Mouse (Mus musculus): ENCODE data around the gene Mthfr. TPM values are rescaled to one million over a fixed set of nuclear protein-coding genes. Genes with fewer than 3 reads are reported as not detected.
"Not testable (repeated sequence)": the region's sequence is repeated elsewhere in the genome, so short reads cannot be mapped to it uniquely, and the experiment has no call there.

Mthfr gene
- polyA plus RNA-seq, 1 experiment from 2014 or later: 15.9 TPM

- Histone ChIP-seq H3K4me3 (peak overlapping the region; percentile 44), H3K27ac (peak overlapping the region; percentile 78), H3K9me3 (replicated peaks) (no peaks in the 10 kb centered on the region), H3K4me2 (peak overlapping the region; percentile 92), H3K4me1 (peaks cover 56% of the 10 kb centered on the region), H3K36me3 (ENCODE audit: poor library complexity, severe bottlenecking) (peaks cover 34% of the 10 kb centered on the region), H3K27me3 (no peaks in the 10 kb centered on the region), H3K9ac (peak overlapping the region; percentile 69)
- WGBS: 3% methylated on average over 16 of the region's 16 CpGs
- no peak for ATAC-seq
Measured at GRCm38 (mm10) chr4:148041611-148042191, 2.8 kb downstream of the Mthfr start.

- not testable (repeated sequence) for H3K9me3 ChIP-seq (replicated peaks); H3K4me3 ChIP-seq; ATAC-seq; H3K27me3 ChIP-seq; H3K27ac ChIP-seq; H3K4me2 ChIP-seq
- 79% methylated on average over 6 of the region's 8 CpGs for WGBS
- H3K9ac ChIP-seq: 0 out of 2 replicates have a peak overlapping the region, but pooled peaks have one; percentile 69
- H3K4me1 ChIP-seq: peaks cover 47% of the 10 kb centered on the region
- H3K36me3 ChIP-seq (ENCODE audit: poor library complexity, severe bottlenecking): peaks cover 38% of the 10 kb centered on the region
Measured at GRCm38 (mm10) chr4:148043327-148043726, 4.5 kb downstream of the Mthfr start.

- Histone ChIP-seq H3K27me3 (no peaks in the 10 kb centered on the region), H3K9ac (no peak overlapping the region), H3K4me1 (peaks cover 47% of the 10 kb centered on the region), H3K9me3 (replicated peaks) (no peaks in the 10 kb centered on the region), H3K4me3 (no peak overlapping the region), H3K27ac (no peak overlapping the region), H3K4me2 (no peak overlapping the region), H3K36me3 (ENCODE audit: poor library complexity, severe bottlenecking) (peaks cover 46% of the 10 kb centered on the region)
- ATAC-seq: no peak
- 83% methylated on average over 2 of the region's 2 CpGs for WGBS
Measured at GRCm38 (mm10) chr4:148044113-148044512, 5.2 kb downstream of the Mthfr start.

- Histone ChIP-seq H3K27me3 (no peaks in the 10 kb centered on the region), H3K9me3 (replicated peaks) (no peaks in the 10 kb centered on the region), H3K4me1 (peaks cover 22% of the 10 kb centered on the region), H3K4me2 (no peak overlapping the region), H3K9ac (no peak overlapping the region), H3K4me3 (no peak overlapping the region), H3K27ac (no peak overlapping the region), H3K36me3 (ENCODE audit: poor library complexity, severe bottlenecking) (peaks cover 70% of the 10 kb centered on the region)
- WGBS: 40% methylated on average over 4 of the region's 4 CpGs
- ATAC-seq: no peak
Measured at GRCm38 (mm10) chr4:148046450-148047031, 7.7 kb downstream of the Mthfr start.

- not testable (repeated sequence) for H3K9me3 ChIP-seq (replicated peaks); H3K4me2 ChIP-seq; H3K9ac ChIP-seq; ATAC-seq; H3K4me1 ChIP-seq; H3K27me3 ChIP-seq; H3K27ac ChIP-seq; H3K4me3 ChIP-seq
- WGBS: 95% methylated on average over 3 of the region's 3 CpGs
- H3K36me3 ChIP-seq (ENCODE audit: poor library complexity, severe bottlenecking): peaks cover 83% of the 10 kb centered on the region
Measured at GRCm38 (mm10) chr4:148050396-148050914, 11.6 kb downstream of the Mthfr start.

GRCm38 (mm10) chr4:148051046-148051776 is 12.3 kb downstream of the Mthfr start:
- 96% methylated on average over 13 of the region's 13 CpGs for WGBS
- no peak for ATAC-seq
- H3K9me3 ChIP-seq (replicated peaks): no peaks in the 10 kb centered on the region
- peaks cover 87% of the 10 kb centered on the region for H3K36me3 ChIP-seq (ENCODE audit: poor library complexity, severe bottlenecking)
- no peaks in the 10 kb centered on the region for H3K4me1 ChIP-seq
- H3K27me3 ChIP-seq: no peaks in the 10 kb centered on the region
- no peak overlapping the region for H3K4me2 ChIP-seq
- H3K9ac ChIP-seq: no peak overlapping the region
- H3K4me3 ChIP-seq: no peak overlapping the region
- H3K27ac ChIP-seq: no peak overlapping the region

- Histone ChIP-seq H3K4me2 (no peak overlapping the region), H3K36me3 (ENCODE audit: poor library complexity, severe bottlenecking) (peaks cover 94% of the 10 kb centered on the region), H3K4me1 (no peaks in the 10 kb centered on the region), H3K4me3 (no peak overlapping the region), H3K27ac (no peak overlapping the region), H3K9ac (no peak overlapping the region), H3K9me3 (replicated peaks) (no peaks in the 10 kb centered on the region), H3K27me3 (no peaks in the 10 kb centered on the region)
- 87% methylated on average over 11 of the region's 11 CpGs for WGBS
- ATAC-seq: no peak
Measured at GRCm38 (mm10) chr4:148051886-148052285, 13.0 kb downstream of the Mthfr start.

GRCm38 (mm10) chr4:148052976-148053375 is 14.1 kb downstream of the Mthfr start:
- ATAC-seq: no peak
- Histone ChIP-seq H3K4me3 (no peak overlapping the region), H3K9me3 (replicated peaks) (no peaks in the 10 kb centered on the region), H3K36me3 (ENCODE audit: poor library complexity, severe bottlenecking) (peaks cover 100% of the 10 kb centered on the region), H3K9ac (no peak overlapping the region), H3K27me3 (no peaks in the 10 kb centered on the region), H3K4me2 (no peak overlapping the region), H3K4me1 (no peaks in the 10 kb centered on the region), H3K27ac (no peak overlapping the region)
- 57% methylated on average over 2 of the region's 2 CpGs for WGBS

- H3K4me1 ChIP-seq: no peaks in the 10 kb centered on the region
- WGBS: 91% methylated on average over 12 of the region's 12 CpGs
Measured at GRCm38 (mm10) chr4:148053417-148053920, 14.6 kb downstream of the Mthfr start.

GRCm38 (mm10) chr4:148054961-148055695 is 16.3 kb downstream of the Mthfr start:
- WGBS: 91% methylated on average over 21 of the region's 21 CpGs
- Histone ChIP-seq H3K27ac (no peak overlapping the region), H3K27me3 (no peaks in the 10 kb centered on the region), H3K4me2 (no peak overlapping the region), H3K36me3 (ENCODE audit: poor library complexity, severe bottlenecking) (peaks cover 91% of the 10 kb centered on the region), H3K4me3 (no peak overlapping the region), H3K9me3 (replicated peaks) (no peaks in the 10 kb centered on the region), H3K4me1 (no peaks in the 10 kb centered on the region), H3K9ac (no peak overlapping the region)
- no peak for ATAC-seq

More at GRCm38 (mm10) chr4:148053417-148053920, 14.6 kb downstream of the Mthfr start:
- no peak overlapping the region for H3K9ac ChIP-seq
- H3K9me3 ChIP-seq (replicated peaks): no peaks in the 10 kb centered on the region
- ATAC-seq: no peak; the same call in 1 of the 2 replicates
- H3K4me2 ChIP-seq: no peak overlapping the region
- H3K27me3 ChIP-seq: no peaks in the 10 kb centered on the region
- H3K36me3 ChIP-seq (ENCODE audit: poor library complexity, severe bottlenecking): peaks cover 100% of the 10 kb centered on the region
- H3K4me3 ChIP-seq: no peak overlapping the region
- peak overlapping the region; percentile 51 for H3K27ac ChIP-seq

- WGBS: 89% methylated on average over 7 of the region's 7 CpGs
- Histone ChIP-seq H3K27me3 (no peaks in the 10 kb centered on the region), H3K36me3 (ENCODE audit: poor library complexity, severe bottlenecking) (peaks cover 80% of the 10 kb centered on the region), H3K4me1 (no peaks in the 10 kb centered on the region), H3K9ac (no peak overlapping the region), H3K27ac (no peak overlapping the region), H3K9me3 (replicated peaks) (no peaks in the 10 kb centered on the region), H3K4me2 (no peak overlapping the region), H3K4me3 (no peak overlapping the region)
- no peak for ATAC-seq
Measured at GRCm38 (mm10) chr4:148056246-148056645, 17.4 kb downstream of the Mthfr start.
